Mouse (Mus musculus): ENCODE results near the gene Optn.

Gene Optn

GRCm38 (mm10) chr2:5061133-5061708, 2.6 kb downstream of the Optn start:
- DNase-seq (ENCODE audit: low spot score in 2 of 2): peak in 1 of 2 experiments; percentile 26

- no peak for DNase-seq (ENCODE audit: low spot score in 2 of 2)
These were observed 3.9 kb downstream of the Optn start for GRCm38 (mm10) chr2:5059997-5060396.

GRCm38 (mm10) chr2:5058436-5058835, 5.4 kb downstream of the Optn start:
- DNase-seq (ENCODE audit: low spot score in 2 of 2): no peak

GRCm38 (mm10) chr2:5050562-5050961, 13.3 kb downstream of the Optn start:
- DNase-seq (ENCODE audit: low spot score in 2 of 2): no peak

- no peak for DNase-seq (ENCODE audit: low spot score in 2 of 2)
These were observed 16.8 kb downstream of the Optn start for GRCm38 (mm10) chr2:5047016-5047415.

- no peak for DNase-seq (ENCODE audit: low spot score in 2 of 2)
These were observed 18.4 kb downstream of the Optn start for GRCm38 (mm10) chr2:5045269-5045965.

- DNase-seq (ENCODE audit: low spot score in 2 of 2): no peak
These were observed 19.5 kb downstream of the Optn start for GRCm38 (mm10) chr2:5044321-5044720.

- no peak for DNase-seq (ENCODE audit: low spot score in 2 of 2)
These were observed 20.4 kb downstream of the Optn start for GRCm38 (mm10) chr2:5043476-5043761.

- DNase-seq (ENCODE audit: low spot score in 2 of 2): no peak
These were observed 21.0 kb downstream of the Optn start for GRCm38 (mm10) chr2:5042616-5043475.

GRCm38 (mm10) chr2:5041854-5042253, 22.0 kb downstream of the Optn start:
- DNase-seq (ENCODE audit: low spot score in 2 of 2): no peak

GRCm38 (mm10) chr2:5040281-5041161, 23.3 kb downstream of the Optn start:
- no peak for DNase-seq (ENCODE audit: low spot score in 2 of 2)

- DNase-seq (ENCODE audit: low spot score in 2 of 2): no peak
These were observed 24.3 kb downstream of the Optn start for GRCm38 (mm10) chr2:5039350-5040170.

GRCm38 (mm10) chr2:5038320-5038719, 25.5 kb downstream of the Optn start:
- no peak for DNase-seq (ENCODE audit: low spot score in 2 of 2)

GRCm38 (mm10) chr2:5037390-5037789, 26.5 kb downstream of the Optn start:
- no peak for DNase-seq (ENCODE audit: low spot score in 2 of 2)

GRCm38 (mm10) chr2:5036411-5037076, 27.3 kb downstream of the Optn start:
- DNase-seq (ENCODE audit: low spot score in 2 of 2): no peak

- DNase-seq (ENCODE audit: low spot score in 2 of 2): no peak
These were observed 28.6 kb downstream of the Optn start for GRCm38 (mm10) chr2:5035241-5035640.

GRCm38 (mm10) chr2:5034801-5035200, 29.1 kb downstream of the Optn start:
- DNase-seq (ENCODE audit: low spot score in 2 of 2): no peak

- DNase-seq (ENCODE audit: low spot score in 2 of 2): peak in 1 of 2 experiments; percentile 23
These were observed 30.1 kb downstream of the Optn start for GRCm38 (mm10) chr2:5033546-5034420.

- no peak for DNase-seq (ENCODE audit: low spot score in 2 of 2)
These were observed 31.2 kb downstream of the Optn start for GRCm38 (mm10) chr2:5032665-5033064.
